Mouse (Mus musculus): ENCODE results near the gene Uhrf1.
"Not testable (repeated sequence)": the region's sequence is repeated elsewhere in the genome, so short reads cannot be mapped to it uniquely, and the experiment has no call there.

Gene Uhrf1

DNA sequence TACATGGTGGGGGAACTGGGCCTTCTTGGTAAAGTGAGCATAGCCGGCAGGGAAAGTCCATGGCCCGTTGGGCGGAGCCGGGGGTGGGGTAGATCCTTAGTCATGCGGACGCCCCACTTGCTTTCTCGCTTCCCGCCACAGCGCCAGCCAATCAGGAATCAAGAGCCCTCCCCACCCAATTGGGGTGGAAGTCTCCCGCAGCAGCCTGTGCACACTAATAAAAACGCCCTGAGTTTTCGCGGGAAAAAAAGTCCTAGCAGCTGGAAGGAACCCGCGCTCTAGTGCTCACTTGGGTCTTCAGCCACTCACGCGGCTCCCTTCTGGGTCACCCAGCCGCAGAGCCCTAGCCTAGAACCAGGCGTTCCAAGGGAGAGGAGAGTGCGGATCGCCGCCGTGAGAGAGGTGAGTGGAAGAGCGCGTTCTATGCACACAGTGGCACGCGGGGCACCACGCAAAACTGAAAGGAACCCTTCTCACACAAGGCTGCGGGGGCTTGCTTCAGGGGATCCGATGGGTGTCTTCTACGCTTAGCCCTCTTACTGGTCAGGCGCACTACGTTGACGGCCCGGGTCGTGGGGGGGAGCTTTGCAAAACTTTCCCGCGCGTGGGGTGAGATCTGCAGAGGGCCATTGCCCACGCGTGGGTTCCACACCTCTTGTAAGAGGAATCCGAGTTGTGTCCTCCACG, at the start of gene Uhrf1:
TSS of gene Uhrf1 (plus strand) at position 162 of the 687 bp plus-strand sequence.
- CTCF ChIA-PET = interaction anchor here (0.9 kb wide), 1 partner anchor 10 kb away, joined by 3 read pairs; no protein-coding TSS in a partner anchor

DNA sequence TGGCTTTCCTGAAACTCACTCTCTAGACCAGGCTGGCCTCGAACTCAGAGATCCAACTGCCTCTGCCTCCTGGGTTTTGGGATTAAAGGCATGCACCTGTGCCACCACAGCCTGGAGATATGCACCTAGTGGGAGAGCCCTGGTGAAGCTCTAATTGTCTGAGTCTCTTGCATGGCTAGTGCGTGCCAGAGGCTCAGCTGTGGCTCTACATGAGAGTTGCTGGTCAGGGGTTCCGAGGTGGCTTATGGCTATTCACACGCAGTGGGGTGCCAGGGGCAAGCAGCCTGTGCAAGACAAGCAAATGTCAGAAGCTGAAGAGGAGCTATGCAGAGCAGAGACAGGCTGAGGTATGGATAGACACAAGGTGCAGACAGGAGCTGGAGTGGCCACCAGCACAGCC, 48.4 kb upstream of the Uhrf1 start:
- CTCF ChIA-PET = no interaction called here

DNA sequence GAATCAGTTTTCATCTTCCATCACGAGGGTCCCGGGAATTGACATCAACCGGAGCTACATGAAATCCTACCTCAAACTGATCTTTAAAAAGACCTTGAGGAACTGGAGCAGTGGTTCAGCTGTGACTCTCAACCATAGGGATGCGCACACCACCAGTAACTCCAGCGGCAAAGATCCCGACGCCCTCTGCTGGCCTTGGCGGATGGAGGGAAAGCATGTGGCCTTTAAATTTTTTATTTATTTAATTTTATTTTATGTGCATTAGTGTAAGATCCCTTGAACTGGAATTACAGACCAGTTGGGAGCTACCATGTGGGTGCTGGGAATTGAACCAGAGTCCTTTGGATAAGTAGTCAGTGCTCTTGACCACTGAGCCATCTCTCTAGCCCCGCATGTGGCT, 47.7 kb upstream of the Uhrf1 start:
- CTCF ChIA-PET = interaction anchor here (1.2 kb wide), 1 partner anchor 15 kb away, joined by 5 read pairs; no protein-coding TSS in a partner anchor

DNA sequence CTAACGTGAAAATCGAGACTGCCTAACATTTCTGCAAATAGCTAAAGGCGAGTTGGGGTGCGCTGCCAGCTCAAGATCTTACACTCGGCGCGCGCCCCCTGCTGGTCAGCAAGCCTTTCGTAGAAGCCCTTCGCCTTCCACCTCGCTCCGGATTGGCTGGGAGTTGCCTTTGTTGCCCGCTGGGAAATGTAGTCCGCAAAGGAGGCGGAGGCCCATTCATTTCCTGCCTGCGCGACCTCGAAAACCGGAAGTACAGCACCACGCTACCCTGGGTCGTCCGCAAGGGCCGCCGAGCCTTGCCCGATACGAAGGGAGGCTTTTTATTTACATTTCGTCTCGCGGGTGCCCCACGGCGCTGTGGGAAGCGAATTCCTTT, 47.3 kb upstream of the Uhrf1 start:
- CTCF ChIA-PET = interaction anchor here (0.5 to 1.2 kb wide), 2 partner anchors 14 to 1072 kb away, joined by 3 to 5 read pairs; no protein-coding TSS in a partner anchor

GRCm38 (mm10) chr17:56256239-56256881, 46.8 kb upstream of the Uhrf1 start, which contains the start of gene Fem1a:
Fem1a (plus strand) TSS chr17:56256810.
- CTCF ChIA-PET = interaction anchor here (0.5 to 1.2 kb wide), 2 partner anchors 14 to 1072 kb away, joined by 3 to 5 read pairs; no protein-coding TSS in a partner anchor

DNA sequence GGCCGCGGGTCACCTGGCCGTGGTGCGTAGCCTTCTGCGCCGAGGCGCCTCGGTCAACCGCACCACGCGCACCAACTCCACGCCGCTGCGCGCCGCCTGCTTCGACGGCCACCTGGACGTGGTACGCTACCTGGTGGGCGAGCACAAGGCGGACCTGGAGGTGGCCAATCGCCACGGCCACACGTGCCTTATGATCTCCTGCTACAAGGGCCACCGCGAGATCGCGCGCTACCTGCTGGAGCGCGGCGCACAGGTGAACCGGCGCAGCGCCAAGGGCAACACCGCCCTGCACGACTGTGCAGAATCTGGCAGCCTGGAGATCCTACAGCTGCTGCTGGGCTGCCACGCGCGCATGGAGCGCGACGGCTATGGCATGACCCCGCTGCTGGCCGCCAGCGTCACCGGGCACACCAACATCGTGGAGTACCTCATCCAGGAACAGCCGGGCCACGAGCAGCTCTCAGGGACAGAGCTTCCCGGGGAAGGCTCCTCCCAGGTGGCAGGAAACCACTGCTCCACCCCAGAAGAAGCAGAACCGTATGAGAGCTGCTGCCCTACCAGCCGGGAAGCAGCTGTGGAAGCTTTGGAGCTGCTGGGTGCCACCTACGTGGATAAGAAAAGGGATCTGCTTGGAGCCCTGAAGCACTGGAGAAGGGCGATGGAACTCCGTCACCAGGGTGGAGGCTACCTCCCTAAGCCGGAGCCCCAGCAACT, 45.8 kb upstream of the Uhrf1 start:
- CTCF ChIA-PET = no interaction called here

GRCm38 (mm10) chr17:56258269-56258668, 44.9 kb upstream of the Uhrf1 start:
- CTCF ChIA-PET = not testable (repeated sequence)

DNA sequence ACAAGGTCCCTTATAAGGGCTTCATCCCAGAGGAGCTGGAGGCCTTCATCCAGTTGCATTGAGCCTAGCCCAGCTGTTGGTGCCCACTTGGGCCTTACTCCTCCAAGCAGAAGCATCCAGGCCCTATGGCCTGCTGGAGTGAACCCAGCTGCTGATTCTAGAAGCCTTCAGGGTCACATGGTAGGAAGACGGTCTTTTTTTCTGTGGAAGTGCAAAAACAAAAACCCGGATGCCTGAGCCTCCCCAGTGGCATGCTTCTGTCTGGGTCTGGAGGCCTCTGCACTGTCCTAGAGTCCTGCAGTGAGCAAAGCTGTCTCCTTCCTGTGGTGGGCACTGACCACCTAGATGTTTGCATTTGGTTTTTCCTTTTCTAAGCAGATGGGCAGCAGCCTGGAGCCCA, 44.3 kb upstream of the Uhrf1 start:
- CTCF ChIA-PET = interaction anchor here (0.6 kb wide), 1 partner anchor 216 kb away, joined by 3 read pairs; no protein-coding TSS in a partner anchor

GRCm38 (mm10) chr17:56259301-56260037, 43.7 kb upstream of the Uhrf1 start:
- CTCF ChIA-PET = interaction anchor here (0.6 kb wide), 1 partner anchor 215 kb away, joined by 3 read pairs; no protein-coding TSS in a partner anchor

- CTCF ChIA-PET = no interaction called here
Measured at GRCm38 (mm10) chr17:56261166-56261565, 42.0 kb upstream of the Uhrf1 start.

GRCm38 (mm10) chr17:56262645-56263094, 40.5 kb upstream of the Uhrf1 start:
- CTCF ChIA-PET = interaction anchor here (0.5 to 0.7 kb wide), 2 partner anchors 13 to 270 kb away, joined by 3 to 11 read pairs; no protein-coding TSS in a partner anchor

DNA sequence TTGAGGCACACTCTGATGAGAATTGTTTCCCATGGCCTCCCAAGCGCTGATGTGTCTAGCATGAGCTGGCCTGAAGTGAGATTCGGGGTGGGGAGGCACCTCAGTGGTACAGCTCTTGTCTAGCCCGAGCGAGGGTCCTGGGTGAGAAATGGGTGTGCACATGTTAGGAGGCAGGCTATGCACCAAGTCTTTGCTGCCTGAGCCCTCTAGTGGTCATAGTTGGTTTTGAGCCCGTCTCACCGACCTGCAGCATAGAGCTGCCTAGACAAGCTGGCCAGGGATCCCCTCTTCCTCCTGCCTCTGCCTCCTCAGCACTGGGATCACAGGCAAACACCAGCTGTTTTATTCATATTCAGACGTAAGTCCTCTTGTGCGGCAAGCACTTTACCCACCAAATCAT, 39.1 kb upstream of the Uhrf1 start:
- CTCF ChIA-PET = interaction anchor here (0.7 to 1.1 kb wide), 3 partner anchors 15 to 501 kb away, joined by 3 to 15 read pairs (median 12); no protein-coding TSS in a partner anchor

DNA sequence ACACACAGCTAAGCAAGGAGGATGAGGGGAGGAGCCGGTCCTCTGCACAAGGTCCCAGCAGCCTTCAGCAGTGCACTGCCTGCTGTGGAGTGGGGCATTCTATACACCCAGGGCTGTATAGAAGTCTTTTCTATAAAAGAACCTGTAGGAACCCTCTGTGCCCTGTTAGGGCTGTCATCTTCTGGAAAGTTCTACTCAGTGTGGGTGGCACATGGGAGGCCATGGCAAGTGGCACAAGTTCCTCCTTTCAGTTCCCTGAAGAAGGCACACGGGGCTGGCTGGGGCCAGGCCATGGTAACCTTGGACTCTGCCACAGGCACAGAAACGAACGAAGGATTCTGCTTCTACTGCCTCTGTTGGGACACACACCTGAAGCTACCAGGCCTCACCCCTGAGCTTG, 38.1 kb upstream of the Uhrf1 start:
- CTCF ChIA-PET = interaction anchor here (1.1 kb wide), 1 partner anchor 14 kb away, joined by 12 read pairs; no protein-coding TSS in a partner anchor

GRCm38 (mm10) chr17:56265869-56266268, 37.3 kb upstream of the Uhrf1 start:
- CTCF ChIA-PET = no interaction called here

DNA sequence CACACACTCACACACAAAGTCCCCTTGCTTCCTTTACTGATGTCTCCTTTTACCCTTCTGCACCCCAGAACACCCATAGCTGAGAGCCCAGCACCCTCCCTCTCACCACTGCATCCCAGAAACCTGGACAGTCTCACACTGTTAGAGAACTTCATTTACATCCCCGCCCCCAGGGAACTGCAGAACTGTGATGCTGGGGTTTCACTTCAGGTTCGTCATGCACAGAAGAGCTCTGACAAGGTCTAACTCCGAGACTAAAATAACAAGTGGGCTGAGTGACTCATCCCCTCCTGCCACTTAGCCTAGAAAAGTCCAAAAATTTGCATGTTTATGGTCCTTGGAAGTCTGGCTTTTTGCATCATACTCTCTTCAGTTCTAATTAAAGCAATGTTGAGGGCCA, 36.9 kb upstream of the Uhrf1 start:
- CTCF ChIA-PET = interaction anchor here (0.5 to 0.8 kb wide), 2 partner anchors 38 to 105 kb away, joined by 4 to 18 read pairs; no protein-coding TSS in a partner anchor

DNA sequence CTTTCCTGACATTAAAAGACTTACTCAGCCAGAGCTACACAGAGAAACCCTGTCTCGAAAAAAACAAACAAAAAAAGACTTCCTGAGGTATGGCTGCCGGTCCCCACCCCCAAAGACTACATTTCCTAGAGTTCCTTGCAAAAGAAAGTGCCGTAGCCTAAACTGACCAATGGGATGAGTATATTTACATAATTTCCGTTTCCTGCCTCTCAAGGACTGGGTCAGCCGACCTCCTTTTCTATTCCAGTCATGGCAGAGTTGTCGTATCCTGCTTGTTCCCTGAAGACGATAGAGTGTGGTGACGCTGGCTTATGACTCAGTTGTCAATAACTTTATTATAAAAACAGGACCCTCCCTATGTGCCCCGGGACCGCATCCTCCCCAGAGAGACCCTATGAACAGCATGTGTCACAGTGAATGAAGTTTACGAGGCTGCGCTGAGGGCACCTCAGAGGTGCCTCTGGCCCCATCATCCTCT, 33.9 kb upstream of the Uhrf1 start:
- CTCF ChIA-PET = interaction anchor here (1.5 kb wide), 1 partner anchor 14 kb away, joined by 5 read pairs; no protein-coding TSS in a partner anchor

- CTCF ChIA-PET = interaction anchor here (1.5 kb wide), 1 partner anchor 14 kb away, joined by 5 read pairs; no protein-coding TSS in a partner anchor
Measured at GRCm38 (mm10) chr17:56269741-56270140, 33.4 kb upstream of the Uhrf1 start.

DNA sequence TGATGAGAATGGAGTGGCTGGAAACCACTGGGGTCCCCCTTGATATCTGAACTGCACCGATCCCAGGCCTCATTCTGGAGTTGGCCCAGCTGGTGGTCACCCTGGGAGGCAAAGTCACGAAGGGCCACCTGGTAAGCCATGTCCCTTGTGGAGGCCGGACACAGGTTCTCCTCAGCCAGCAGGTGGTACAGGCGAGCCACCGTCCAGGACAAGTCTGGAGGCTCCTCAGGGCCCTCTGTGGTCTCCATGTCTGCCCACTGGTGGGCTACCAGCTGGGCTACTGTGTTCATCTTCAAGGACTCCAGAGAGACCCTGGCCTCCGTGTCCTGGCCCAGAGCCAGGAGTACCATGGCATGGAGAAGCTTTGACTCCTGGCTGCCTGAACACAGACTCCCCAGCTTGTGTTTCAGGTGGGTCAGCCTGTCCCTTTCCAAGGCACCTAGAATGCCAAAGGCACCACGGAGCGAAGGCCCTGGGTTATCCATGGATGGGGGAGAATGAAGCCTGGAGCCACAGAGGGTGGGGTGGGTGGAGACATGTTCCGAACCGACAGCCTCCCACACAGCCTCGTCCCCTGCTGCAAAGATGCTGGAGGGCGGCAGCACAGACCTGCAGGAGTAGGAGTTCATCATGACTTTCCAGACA, 31.4 kb upstream of the Uhrf1 start:
- CTCF ChIA-PET = no interaction called here

GRCm38 (mm10) chr17:56272644-56273043, 30.5 kb upstream of the Uhrf1 start:
- CTCF ChIA-PET = no interaction called here

GRCm38 (mm10) chr17:56273482-56273881, 29.6 kb upstream of the Uhrf1 start:
- CTCF ChIA-PET = no interaction called here
